Mouse (Mus musculus) liver, postnatal 0 days (tissue): ENCODE results near the gene Fas.

Experiments used
- CTCF ChIP-seq: sonication (generic); IDR thresholded peaks from 2 replicates; pipeline ENCODE4 v1.5.1; 2016; ENCODE audit warnings: antibody characterized with exemption, low read depth
- EP300 ChIP-seq: IDR thresholded peaks from 2 replicates; pipeline ENCODE4 v1.6.1; 2016; ENCODE audit warnings: antibody characterized with exemption, low read depth, mild to moderate bottlenecking

DNA sequence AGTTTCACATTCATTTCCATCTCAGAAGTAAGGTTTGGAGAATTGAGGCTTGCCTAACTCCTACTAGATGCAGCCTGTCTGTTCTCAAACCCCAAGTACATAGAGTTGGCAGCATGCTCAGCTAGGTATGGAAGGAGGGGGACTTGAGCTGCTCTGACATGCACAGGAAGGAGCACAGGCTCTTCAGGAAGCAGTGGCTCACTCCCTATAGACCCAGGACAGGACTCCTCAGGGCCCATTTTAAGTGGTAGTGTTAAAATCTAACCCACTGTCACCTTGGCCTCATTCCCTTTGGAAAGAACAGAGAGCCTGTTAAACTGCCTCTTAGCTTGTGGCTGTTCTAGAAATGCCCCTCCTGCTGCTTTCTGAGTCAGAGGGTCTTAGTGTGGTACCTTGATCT is 47.5 kb upstream of the Fas start:
- TF ChIP-seq EP300 = no peak
- no peak for TF ChIP-seq CTCF
